Mouse (Mus musculus): Measurements from ENCODE around the gene Ttf1. TPM values are rescaled to one million over a fixed set of nuclear protein-coding genes. Genes with fewer than 3 reads are reported as not detected.
A peak's percentile ranks its signal among the peaks of the same experiment; 100 is the strongest.

Ttf1 gene
- 1.6 and 3.3 TPM in 2 replicates for polyA plus RNA-seq (2012; rRNA removed)

DNA sequence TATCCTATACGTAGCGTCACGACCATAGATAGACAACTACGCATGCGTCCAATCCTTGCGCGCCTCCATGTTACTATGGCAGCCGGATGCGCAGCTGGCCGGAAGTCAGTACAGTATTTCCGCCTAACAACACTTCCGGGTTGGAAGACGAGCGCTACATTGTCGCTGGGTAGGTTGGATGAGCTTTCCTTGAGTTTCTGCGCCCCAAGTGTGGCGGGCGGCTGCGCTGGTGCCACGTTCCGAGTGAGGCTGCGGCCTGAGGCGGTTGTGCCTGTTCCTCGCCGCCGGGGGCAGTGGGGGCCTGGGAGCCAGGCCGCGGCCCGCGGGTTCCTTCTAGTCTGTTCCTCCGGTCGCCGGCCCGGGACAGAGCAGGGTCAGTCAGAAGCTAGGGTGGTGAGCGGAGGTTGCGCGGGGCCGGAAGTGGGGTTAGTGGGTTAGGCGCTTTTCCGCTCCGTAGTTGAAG, at the start of gene Ttf1:
Ttf1 (plus strand) TSS at position 128 of the 463 bp plus-strand sequence.
- Histone ChIP-seq H3K36me3 (ENCODE audit: control insufficient read depth, insufficient read depth, low read length) (no peaks in the 10 kb centered on the region), H3K4me3 (ENCODE audit: low read depth, low read length) (peak within 1 kb of the TSS; percentile 77), H3K4me1 (ENCODE audit: control insufficient read depth, insufficient read depth, insufficient read length, low read length) (no peaks in the 10 kb centered on the region), H3K27ac (ENCODE audit: insufficient read depth, low read depth, low read length) (peak within 1 kb of the TSS; percentile 82), H3K27me3 (ENCODE audit: control insufficient read depth, insufficient read depth, low read length) (no peaks in the 10 kb centered on the region)
- under 1% methylated on average over 41 of the region's 41 CpGs for WGBS
- TF ChIP-seq CTCF (IDR thresholded peaks at IDR 0.05; ENCODE audit: extremely low read depth, insufficient read length, insufficient replicate concordance, low read depth, low read length) (no peak), POLR2A (IDR thresholded peaks at IDR 0.05; ENCODE audit: low read depth, low read length) (peak; percentile 86)

DNA sequence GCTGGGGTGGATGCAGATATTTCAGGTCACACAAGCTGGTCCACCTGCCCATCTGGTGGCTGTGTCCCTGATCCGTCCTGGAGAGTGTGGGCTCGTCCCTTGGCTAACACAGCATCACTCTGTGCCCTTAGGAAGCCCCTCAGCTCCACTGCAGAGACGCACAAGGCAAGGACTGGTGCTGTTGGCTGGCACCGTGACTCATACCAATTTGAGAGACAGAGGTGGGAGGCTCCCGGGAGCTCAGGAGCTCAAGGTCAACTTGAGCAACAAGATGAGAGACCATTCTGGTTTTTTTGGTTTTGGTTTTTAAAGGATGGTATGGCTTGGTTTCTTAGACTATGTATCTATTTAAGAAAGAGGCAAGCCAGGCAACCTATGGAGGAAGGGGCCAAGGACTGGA, 47.5 kb upstream of the Ttf1 start:
- WGBS = 53% methylated on average over 5 of the region's 5 CpGs

DNA sequence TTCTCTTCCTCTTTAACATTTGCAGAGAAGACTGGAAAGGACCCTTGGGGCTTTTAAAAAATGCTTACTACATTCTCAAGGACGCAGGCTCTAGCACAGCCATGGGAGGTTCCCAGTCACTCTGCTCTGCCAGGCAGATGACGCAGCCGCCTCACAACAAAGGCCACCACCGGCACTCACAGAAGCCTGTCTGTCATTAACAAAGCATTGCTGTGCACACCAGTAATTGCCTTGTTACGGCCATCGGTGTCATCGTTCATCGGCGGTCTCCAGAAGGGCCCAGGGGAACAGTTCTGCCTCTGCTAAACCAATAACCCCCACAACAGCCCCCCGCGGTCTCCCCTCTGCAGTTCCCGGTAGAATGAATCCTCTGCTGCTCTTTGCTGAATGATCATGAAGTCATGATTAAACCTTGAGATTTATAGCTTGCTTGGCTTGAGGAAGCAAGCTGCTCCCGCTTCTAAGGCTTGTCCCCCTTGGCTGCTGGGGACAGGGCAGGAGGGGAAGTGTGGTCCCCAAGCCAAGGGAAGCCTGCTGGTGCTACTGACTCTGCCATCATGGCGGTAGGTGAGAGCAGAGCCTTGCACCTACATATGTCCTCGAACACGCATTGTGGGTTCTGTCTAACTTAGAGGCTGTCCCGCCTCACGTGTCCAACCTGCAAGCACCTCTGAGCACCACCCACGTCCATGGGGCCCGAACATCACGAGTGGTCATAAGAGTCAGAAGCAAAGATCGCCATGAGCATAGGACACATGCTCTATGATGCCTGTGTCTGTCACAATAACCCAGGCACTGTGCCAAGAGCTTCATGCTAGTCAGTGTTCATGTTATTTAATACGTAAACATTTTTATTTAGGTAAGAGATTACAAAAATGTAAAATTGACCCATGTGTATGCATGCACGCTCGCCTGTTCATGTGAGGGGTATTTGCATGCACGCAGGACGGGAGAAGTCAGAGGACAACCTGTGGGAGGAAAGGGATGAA, 43.2 kb upstream of the Ttf1 start:
- 54% methylated on average over 27 of the region's 27 CpGs for WGBS
- Histone ChIP-seq H3K4me1 (ENCODE audit: control insufficient read depth, insufficient read depth, insufficient read length, low read length) (peaks cover 2% of the 10 kb centered on the region; the same call in 1 of the 2 replicates), H3K36me3 (ENCODE audit: control insufficient read depth, insufficient read depth, low read length) (no peaks in the 10 kb centered on the region), H3K4me3 (ENCODE audit: low read depth, low read length) (no peak overlapping the region), H3K27ac (ENCODE audit: insufficient read depth, low read depth, low read length) (no peak overlapping the region), H3K27me3 (ENCODE audit: control insufficient read depth, insufficient read depth, low read length) (no peaks in the 10 kb centered on the region)
- TF ChIP-seq CTCF (IDR thresholded peaks at IDR 0.05; ENCODE audit: extremely low read depth, insufficient read length, insufficient replicate concordance, low read depth, low read length) (no peak), POLR2A (IDR thresholded peaks at IDR 0.05; ENCODE audit: low read depth, low read length) (no peak)

More for the DNA sequence above, 47.5 kb upstream of the Ttf1 start:
- Histone ChIP-seq H3K27ac (ENCODE audit: insufficient read depth, low read depth, low read length) (no peak overlapping the region), H3K27me3 (ENCODE audit: control insufficient read depth, insufficient read depth, low read length) (no peaks in the 10 kb centered on the region), H3K4me3 (ENCODE audit: low read depth, low read length) (no peak overlapping the region), H3K36me3 (ENCODE audit: control insufficient read depth, insufficient read depth, low read length) (no peaks in the 10 kb centered on the region), H3K4me1 (ENCODE audit: control insufficient read depth, insufficient read depth, insufficient read length, low read length) (peaks cover 2% of the 10 kb centered on the region; the same call in 1 of the 2 replicates)
- TF ChIP-seq CTCF (IDR thresholded peaks at IDR 0.05; ENCODE audit: extremely low read depth, insufficient read length, insufficient replicate concordance, low read depth, low read length) = no peak
- no peak for TF ChIP-seq POLR2A (IDR thresholded peaks at IDR 0.05; ENCODE audit: low read depth, low read length)

DNA sequence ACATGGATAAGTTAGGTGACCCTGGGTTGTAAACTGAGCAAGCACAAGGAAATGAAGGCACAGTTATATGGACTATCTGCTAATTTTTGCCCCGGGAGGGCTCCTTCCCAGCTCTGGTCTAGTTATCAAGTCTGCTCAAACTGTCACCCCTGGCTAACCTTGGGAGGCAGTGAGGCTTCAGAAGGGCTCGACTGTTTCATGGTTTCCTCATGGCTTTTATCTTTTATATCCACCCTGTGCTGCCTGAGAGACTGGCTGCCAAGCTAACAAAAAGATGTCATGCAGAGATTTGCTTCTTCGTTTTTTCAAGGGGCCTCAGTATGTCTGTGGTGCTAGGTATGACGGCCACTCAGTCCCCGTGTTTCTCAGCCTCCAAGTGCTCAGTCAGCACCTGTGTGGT, 41.4 kb upstream of the Ttf1 start:
- H3K36me3 ChIP-seq (ENCODE audit: control insufficient read depth, insufficient read depth, low read length) = no peaks in the 10 kb centered on the region
- H3K27me3 ChIP-seq (ENCODE audit: control insufficient read depth, insufficient read depth, low read length) = no peaks in the 10 kb centered on the region
- no peak overlapping the region for H3K27ac ChIP-seq (ENCODE audit: insufficient read depth, low read depth, low read length)
- no peak overlapping the region for H3K4me3 ChIP-seq (ENCODE audit: low read depth, low read length)
- WGBS = 48% methylated on average over 5 of the region's 5 CpGs
- H3K4me1 ChIP-seq (ENCODE audit: control insufficient read depth, insufficient read depth, insufficient read length, low read length) = peaks cover 2% of the 10 kb centered on the region; the same call in 1 of the 2 replicates
- TF ChIP-seq CTCF (IDR thresholded peaks at IDR 0.05; ENCODE audit: extremely low read depth, insufficient read length, insufficient replicate concordance, low read depth, low read length) (no peak), POLR2A (IDR thresholded peaks at IDR 0.05; ENCODE audit: low read depth, low read length) (no peak)

DNA sequence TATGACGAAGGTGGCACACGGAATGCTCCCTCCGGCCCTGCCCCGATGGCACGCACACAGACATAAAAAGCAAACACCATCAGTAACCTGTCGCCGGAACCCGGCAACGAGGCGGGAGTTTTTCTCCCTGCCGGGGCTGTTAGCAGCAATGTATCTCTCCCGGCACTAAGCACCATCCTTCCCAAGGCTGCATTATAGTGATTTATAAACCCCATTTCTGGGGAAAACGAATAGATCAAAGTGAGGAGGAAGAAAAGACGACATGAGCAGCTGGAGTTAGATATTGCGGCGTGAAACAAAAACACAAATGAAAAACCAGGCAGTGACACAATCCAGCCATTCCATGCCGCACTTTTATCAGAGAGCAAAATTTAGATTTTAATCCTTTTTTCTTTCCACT, 39.0 kb upstream of the Ttf1 start:
- TF ChIP-seq CTCF (IDR thresholded peaks at IDR 0.05; ENCODE audit: extremely low read depth, insufficient read length, insufficient replicate concordance, low read depth, low read length) = no peak
- no peak for TF ChIP-seq POLR2A (IDR thresholded peaks at IDR 0.05; ENCODE audit: low read depth, low read length)
- Histone ChIP-seq H3K4me3 (ENCODE audit: low read depth, low read length) (no peak overlapping the region), H3K27ac (ENCODE audit: insufficient read depth, low read depth, low read length) (no peak overlapping the region), H3K27me3 (ENCODE audit: control insufficient read depth, insufficient read depth, low read length) (no peaks in the 10 kb centered on the region), H3K4me1 (ENCODE audit: control insufficient read depth, insufficient read depth, insufficient read length, low read length) (peaks cover 2% of the 10 kb centered on the region; the same call in 1 of the 2 replicates), H3K36me3 (ENCODE audit: control insufficient read depth, insufficient read depth, low read length) (no peaks in the 10 kb centered on the region)
- WGBS = 25% methylated on average over 17 of the region's 17 CpGs

DNA sequence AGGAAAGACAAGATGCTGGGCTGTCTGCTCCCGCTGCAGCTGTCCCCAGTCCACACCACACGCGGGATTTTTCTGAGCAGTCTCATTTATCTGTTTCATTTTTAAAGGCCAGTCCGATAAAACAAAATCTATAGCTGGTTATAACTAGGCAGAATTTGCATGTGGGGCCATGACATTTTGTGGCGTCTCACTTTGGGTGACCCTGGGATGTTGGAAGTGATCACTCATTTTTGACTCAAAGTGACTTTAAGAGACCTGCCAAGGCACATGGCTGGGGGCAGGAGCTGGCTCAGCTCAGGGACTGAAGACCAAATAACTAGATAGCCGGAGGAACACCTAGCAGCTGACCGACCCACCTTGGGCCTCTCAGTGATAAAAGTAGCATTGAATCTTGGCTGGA, 37.1 kb upstream of the Ttf1 start:
- no peak overlapping the region for H3K4me3 ChIP-seq (ENCODE audit: low read depth, low read length)
- 81% methylated on average over 7 of the region's 7 CpGs for WGBS
- TF ChIP-seq POLR2A (IDR thresholded peaks at IDR 0.05; ENCODE audit: low read depth, low read length) (no peak), CTCF (IDR thresholded peaks at IDR 0.05; ENCODE audit: extremely low read depth, insufficient read length, insufficient replicate concordance, low read depth, low read length) (no peak)
- H3K4me1 ChIP-seq (ENCODE audit: control insufficient read depth, insufficient read depth, insufficient read length, low read length) = no peaks in the 10 kb centered on the region
- H3K27me3 ChIP-seq (ENCODE audit: control insufficient read depth, insufficient read depth, low read length) = no peaks in the 10 kb centered on the region
- no peak overlapping the region for H3K27ac ChIP-seq (ENCODE audit: insufficient read depth, low read depth, low read length)
- H3K36me3 ChIP-seq (ENCODE audit: control insufficient read depth, insufficient read depth, low read length) = no peaks in the 10 kb centered on the region

DNA sequence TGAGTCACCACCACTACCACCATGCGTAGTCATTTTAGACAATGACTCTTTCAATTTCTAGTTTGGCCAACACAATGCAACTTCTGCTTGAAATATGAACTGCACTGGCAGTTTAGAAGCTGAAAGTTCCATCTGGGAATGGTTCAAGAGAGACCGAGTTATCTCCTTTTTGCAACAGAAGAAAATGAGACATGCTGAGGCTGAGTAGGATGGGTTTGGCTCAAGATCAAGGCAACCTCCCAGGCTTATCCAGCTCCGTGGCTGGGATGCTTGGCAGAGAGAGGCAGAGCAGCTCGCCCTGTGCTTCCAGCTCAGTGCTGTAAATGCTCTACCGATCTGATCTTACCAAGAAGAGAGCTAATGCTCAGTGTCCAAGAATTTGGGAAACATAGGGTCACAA, 34.8 kb upstream of the Ttf1 start:
- TF ChIP-seq CTCF (IDR thresholded peaks at IDR 0.05; ENCODE audit: extremely low read depth, insufficient read length, insufficient replicate concordance, low read depth, low read length) (no peak), POLR2A (IDR thresholded peaks at IDR 0.05; ENCODE audit: low read depth, low read length) (no peak)
- H3K27ac ChIP-seq (ENCODE audit: insufficient read depth, low read depth, low read length) = no peak overlapping the region
- H3K36me3 ChIP-seq (ENCODE audit: control insufficient read depth, insufficient read depth, low read length) = no peaks in the 10 kb centered on the region
- H3K27me3 ChIP-seq (ENCODE audit: control insufficient read depth, insufficient read depth, low read length) = no peaks in the 10 kb centered on the region
- WGBS = 74% methylated on average over 5 of the region's 5 CpGs
- H3K4me3 ChIP-seq (ENCODE audit: low read depth, low read length) = no peak overlapping the region
- H3K4me1 ChIP-seq (ENCODE audit: control insufficient read depth, insufficient read depth, insufficient read length, low read length) = no peaks in the 10 kb centered on the region
